ENCODE assay signal across 22 mouse cellular contexts in the genomic region with DNA sequence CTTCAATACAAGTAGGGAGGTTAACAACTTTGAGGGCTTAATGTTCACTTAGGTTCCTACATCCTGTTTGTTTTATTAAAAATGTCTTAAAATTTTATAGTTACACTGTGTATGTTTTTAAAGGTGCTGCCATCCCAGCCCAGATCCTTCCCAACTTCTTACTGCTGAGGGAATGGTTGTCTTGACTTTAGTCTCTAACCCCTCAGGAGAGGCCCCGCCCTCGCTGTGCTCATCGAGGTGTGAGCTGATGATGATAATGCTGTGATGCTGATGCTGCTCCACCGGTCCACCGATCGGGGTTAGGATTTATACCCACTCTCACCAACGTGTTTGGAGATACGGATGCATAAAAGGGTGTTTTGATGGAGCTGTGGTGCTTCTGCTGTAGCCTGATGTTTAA. TPM values are rescaled to one million over a fixed set of nuclear protein-coding genes. Genes with fewer than 3 reads are reported as not detected.
DNase-seq lines count a peak whose midpoint lies in the region; ATAC-seq and TF ChIP-seq lines count a peak whose summit lies in the region.
"Had no signal": no experiment of that assay in that cellular context is flagged by ENCODE, and none has a peak within 500 bp of the region (broad histone marks: within the 10 kb centered on the region; RNA-seq: fewer than 3 reads in every experiment).

No protein-coding gene starts in this region.

- H3K9ac ChIP-seq in heart, adult 2 months (ENCODE audit: low read depth, low read length) = no peak overlapping the region
- H3K9ac ChIP-seq in limb, embryonic 12.5 days (replicated peaks) = no peak overlapping the region

- no peak overlapping the region for H3K4me2 ChIP-seq in limb, embryonic 12.5 days

- intact Hi-C loops in heart, postnatal 14 days (cut with DNase I) = no loop called here
- intact Hi-C loops in heart, adult 2 months (cut with DNase I) = no loop called here

- WGBS in heart, embryonic 10.5 days = 89% methylated on average over 8 of the region's 8 CpGs
- 90% methylated on average over 8 of the region's 8 CpGs for WGBS in heart, adult 2 months
- 87% methylated on average over 8 of the region's 8 CpGs for WGBS in limb, embryonic 12.5 days
- WGBS in limb, embryonic 10.5 days = 93% methylated on average over 8 of the region's 8 CpGs

- no peak for TF ChIP-seq POLR2A in heart, adult 2 months (IDR thresholded peaks at IDR 0.05; ENCODE audit: insufficient read depth, low read depth, low read length)

- DNase-seq in heart, adult 11 months = peak; percentile 79
- DNase-seq in heart, postnatal 14 days = no peak
- DNase-seq in heart, embryonic 10.5 days (ENCODE audit: low spot score) = peak; percentile 64
- no peak for DNase-seq in heart, adult 2 months
- no peak for DNase-seq in limb, embryonic 10.5 days (ENCODE audit: low spot score)
- DNase-seq: adrenal gland, adult 2 months; adrenal gland, adult 8-10 months; adrenal gland, postnatal 10 days; adrenal gland, postnatal 14 days; adrenal gland, postnatal 25 days; adrenal gland, postnatal 36 days; B cell, adult 2 months; cerebellum, adult 11 months; cerebellum, adult 11-12 months; cerebellum, adult 18-20 months had no signal

- 0 out of 2 replicates have a peak, but pooled peaks have one; percentile 68 for ATAC-seq in limb, embryonic 12.5 days (ENCODE audit: insufficient number of reproducible peaks, insufficient read depth, low FRiP score, low TSS enrichment, low read depth)
- ATAC-seq: activated CD4-positive, CD25-positive, alpha-beta regulatory T cell, adult 4 months; CD4-positive, CD25-positive, alpha-beta regulatory T cell, adult 4 months; Patski had no signal

- H3K4me3 ChIP-seq in heart, embryonic 10.5 days = no peak overlapping the region
- H3K4me3 ChIP-seq in heart, adult 2 months = no peak overlapping the region
- H3K4me3 ChIP-seq in limb, embryonic 12.5 days (replicated peaks) = no peak overlapping the region
- H3K4me3 ChIP-seq in limb, embryonic 10.5 days = no peak overlapping the region

- no peaks in the 10 kb centered on the region for H3K79me2 ChIP-seq in heart, adult 2 months (replicated peaks; ENCODE audit: control insufficient read depth, insufficient read depth, low read length)

- no peak overlapping the region for H3K27ac ChIP-seq in heart, embryonic 10.5 days
- H3K27ac ChIP-seq in heart, adult 2 months = no peak overlapping the region
- H3K27ac ChIP-seq in limb, embryonic 12.5 days = no peak overlapping the region
- no peak overlapping the region for H3K27ac ChIP-seq in limb, embryonic 10.5 days

- no peak for TF ChIP-seq EP300 in heart, adult 2 months (IDR thresholded peaks at IDR 0.05; ENCODE audit: insufficient read depth, low read depth, low read length)

- no peak for TF ChIP-seq CTCF in heart, adult 2 months (IDR thresholded peaks at IDR 0.05)

- no peaks in the 10 kb centered on the region for H3K27me3 ChIP-seq in heart, embryonic 10.5 days (ENCODE audit: insufficient read depth, poor library complexity, severe bottlenecking)
- no peaks in the 10 kb centered on the region for H3K27me3 ChIP-seq in heart, adult 2 months (ENCODE audit: control insufficient read depth, insufficient read depth, low read length)
- H3K27me3 ChIP-seq in limb, embryonic 12.5 days = no peaks in the 10 kb centered on the region
- no peaks in the 10 kb centered on the region for H3K27me3 ChIP-seq in limb, embryonic 10.5 days (ENCODE audit: low read depth, poor library complexity, severe bottlenecking)
- H3K27me3 ChIP-seq: CH12.LX, Patski had no signal

- peaks cover 14% of the 10 kb centered on the region; the same call in 1 of the 2 replicates for H3K4me1 ChIP-seq in heart, embryonic 10.5 days
- no peaks in the 10 kb centered on the region for H3K4me1 ChIP-seq in heart, adult 2 months (ENCODE audit: control insufficient read depth, insufficient read depth, low read length)
- H3K4me1 ChIP-seq in limb, embryonic 12.5 days (replicated peaks) = peaks cover 23% of the 10 kb centered on the region
- no peaks in the 10 kb centered on the region for H3K4me1 ChIP-seq in limb, embryonic 10.5 days

- peaks cover 60% of the 10 kb centered on the region for H3K36me3 ChIP-seq in heart, embryonic 10.5 days
- no peaks in the 10 kb centered on the region for H3K36me3 ChIP-seq in heart, adult 2 months (ENCODE audit: control insufficient read depth, insufficient read depth, low read length)
- peaks cover 66% of the 10 kb centered on the region for H3K36me3 ChIP-seq in limb, embryonic 12.5 days
- peaks cover 76% of the 10 kb centered on the region for H3K36me3 ChIP-seq in limb, embryonic 10.5 days
- H3K36me3 ChIP-seq: G1E had no signal

- H3K9me3 ChIP-seq in heart, embryonic 10.5 days = no peaks in the 10 kb centered on the region
- H3K9me3 ChIP-seq in limb, embryonic 12.5 days = no peaks in the 10 kb centered on the region
- no peaks in the 10 kb centered on the region for H3K9me3 ChIP-seq in limb, embryonic 10.5 days (replicated peaks)

RNA-seq across cellular contexts. Expression of a gene that starts 22.1 kb away (rescaled TPM):
- total RNA-seq in heart, postnatal 14 days (2021) = 10 to 100 TPM; 24.1 to 25.8 TPM
- 29.7 and 32.3 TPM in 2 replicates for polyA plus RNA-seq in heart, embryonic 10.5 days (2016; fragmentation: Nextera tagmentation; extraction: Ambion mirVana)
- total RNA-seq in heart, adult 2 months (2021) = 10 to 100 TPM; 18.9 to 21.8 TPM
- polyA plus RNA-seq in heart, adult 2 months (2012; rRNA removed) = 9.5 and 15.0 TPM in 2 replicates
- 30.9 and 36.4 TPM in 2 replicates for polyA plus RNA-seq in limb, embryonic 12.5 days (2016; fragmentation: Nextera tagmentation; extraction: Ambion mirVana)
- 40.8 and 44.8 TPM in 2 replicates for polyA plus RNA-seq in limb, embryonic 10.5 days (2016; fragmentation: Nextera tagmentation; extraction: Ambion mirVana)
- total RNA-seq: CH12.LX, MEL had no signal
- polyA plus RNA-seq: activated CD4-positive, CD25-positive, alpha-beta regulatory T cell, adult 4 months; CD4-positive, CD25-positive, alpha-beta regulatory T cell, adult 4 months; G1E had no signal

RNA-seq across cellular contexts. Expression of a gene that starts 23.1 kb away (rescaled TPM):
- 10 to 100 TPM; 12.5 to 13.1 TPM for total RNA-seq in heart, postnatal 14 days (2021)
- 51.6 and 76.4 TPM in 2 replicates for polyA plus RNA-seq in heart, embryonic 10.5 days (2016; fragmentation: Nextera tagmentation; extraction: Ambion mirVana)
- total RNA-seq in heart, adult 2 months (2021) = 10 to 100 TPM; 11.1 to 11.7 TPM
- polyA plus RNA-seq in heart, adult 2 months (2012; rRNA removed) = 4.9 and 8.5 TPM in 2 replicates
- polyA plus RNA-seq in limb, embryonic 12.5 days (2016; fragmentation: Nextera tagmentation; extraction: Ambion mirVana) = 110 and 112 TPM in 2 replicates
- polyA plus RNA-seq in limb, embryonic 10.5 days (2016; fragmentation: Nextera tagmentation; extraction: Ambion mirVana) = 96.5 and 109 TPM in 2 replicates
- total RNA-seq: G1E, MEL had no signal
- polyA plus RNA-seq: activated CD4-positive, CD25-positive, alpha-beta regulatory T cell, adult 4 months; G1E had no signal

Comparison
In these comparisons a context has a peak if more than half of its experiments do, and no peak if none do; other contexts are left out.
1. DNase-seq: peak in heart, adult 11 months (single experiment) and heart, embryonic 10.5 days (single experiment); none in heart, postnatal 14 days (0 of 2), heart, adult 2 months (0 of 2) and limb, embryonic 10.5 days (single experiment).